Mouse (Mus musculus): ENCODE data around the gene AC124108.1.

DNA sequence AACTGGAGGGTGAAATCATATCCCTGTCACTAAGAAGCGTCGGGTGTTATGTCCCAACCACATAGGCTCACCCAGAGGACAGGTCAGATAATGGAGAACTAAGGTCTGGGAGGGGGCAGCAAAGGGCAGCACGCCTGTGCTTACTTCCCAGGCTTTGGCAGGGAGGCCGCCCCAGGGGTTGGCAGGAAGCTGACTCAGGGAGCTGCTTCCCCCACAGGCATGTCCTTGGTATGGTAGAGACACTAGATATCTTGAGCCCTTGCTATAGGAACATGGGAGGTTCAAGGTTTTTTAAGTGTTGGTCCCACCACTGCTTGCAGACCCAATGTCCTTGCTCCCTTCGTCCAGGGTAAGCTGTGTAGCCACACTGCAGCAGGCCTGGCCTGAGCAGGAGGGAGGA is 14.7 kb downstream of the AC124108.1 start:
- TF ChIP-seq CTCF (IDR thresholded peaks at IDR 0.05; ENCODE audit: borderline replicate concordance, control insufficient read depth, extremely low read depth, insufficient read depth, low read length, poor library complexity) (no peak), POLR2A (IDR thresholded peaks at IDR 0.05; ENCODE audit: control insufficient read depth, extremely low read depth, insufficient read depth, low read length, poor library complexity) (no peak)

All from thymus, adult 2 months (tissue).